Mouse (Mus musculus): ENCODE data around the gene Stra6. TPM values are rescaled to one million over a fixed set of nuclear protein-coding genes. Genes with fewer than 3 reads are reported as not detected.

Stra6 gene
- total RNA-seq, 1 experiment: 4.5 TPM

GRCm38 (mm10) chr9:58055666-58056065 is 7.9 kb upstream of the Stra6 start:
- no peak overlapping the region for H3K4me3 ChIP-seq (ENCODE audit: insufficient read depth in 1 of 2, low read depth in 1 of 2, low read length in 2 of 2, poor library complexity in 1 of 2, severe bottlenecking in 1 of 2)
- no peak for DNase-seq (ENCODE audit: low read depth, low spot score)
- H3K36me3 ChIP-seq (ENCODE audit: control insufficient read depth, insufficient read depth, low read length, poor library complexity, severe bottlenecking): no peaks in the 10 kb centered on the region
- H3K4me1 ChIP-seq (ENCODE audit: control insufficient read depth in 2 of 2, insufficient read depth in 2 of 2, low read length in 2 of 2, poor library complexity in 1 of 2): peaks cover 0 to 14% of the 10 kb centered on the region in 2 experiments; a peak in 3 of 4 replicates
- TF ChIP-seq MAFK (IDR thresholded peaks at IDR 0.05; ENCODE audit: insufficient read depth, low read depth, low read length): no peak
- no peak for TF ChIP-seq ZNF384 (IDR thresholded peaks at IDR 0.05; ENCODE audit: low read depth, low read length)
- no peak for TF ChIP-seq ZC3H11A (IDR thresholded peaks at IDR 0.05; ENCODE audit: borderline replicate concordance, low read depth, low read length)
- no peak for TF ChIP-seq CHD2 (IDR thresholded peaks at IDR 0.05; ENCODE audit: low read depth, low read length)
- in situ Hi-C loops (cut with MboI; ENCODE audit: low sequenced_read_pairs in 2 of 2, unreplicated experiment in 2 of 2): no loop called here
- H3K9ac ChIP-seq (ENCODE audit: insufficient read depth, low read depth, low read length, poor library complexity, severe bottlenecking): no peak overlapping the region
- H3K9me3 ChIP-seq (ENCODE audit: control insufficient read depth, insufficient read depth, low read depth, low read length): no peaks in the 10 kb centered on the region
- no peak overlapping the region for H3K27ac ChIP-seq (ENCODE audit: insufficient read depth, low read depth, low read length, poor library complexity, severe bottlenecking)

DNA sequence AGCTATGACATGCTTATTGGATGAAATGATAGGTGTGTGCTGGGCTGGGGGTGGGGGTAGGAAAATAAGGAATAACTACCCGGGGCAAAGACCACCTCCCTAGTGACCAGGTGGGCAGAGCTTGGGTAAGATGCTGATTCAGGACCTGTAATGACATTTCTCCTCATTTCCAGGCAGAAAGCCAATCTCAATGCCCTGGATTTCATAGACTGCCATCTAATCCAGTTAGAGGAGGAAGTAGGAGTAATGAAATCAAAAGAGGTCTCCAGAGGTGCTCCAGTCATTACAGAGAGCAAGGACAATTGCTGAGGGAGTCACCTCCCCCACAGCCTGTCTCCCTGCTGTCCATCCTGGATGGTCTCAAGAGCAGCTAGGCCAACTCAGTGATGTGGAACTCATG is 3.7 kb upstream of the Stra6 start:
- Histone ChIP-seq H3K4me3 (ENCODE audit: insufficient read depth in 1 of 2, low read depth in 1 of 2, low read length in 2 of 2, poor library complexity in 1 of 2, severe bottlenecking in 1 of 2) (no peak overlapping the region), H3K27ac (ENCODE audit: insufficient read depth, low read depth, low read length, poor library complexity, severe bottlenecking) (no peak overlapping the region), H3K4me1 (ENCODE audit: control insufficient read depth in 2 of 2, insufficient read depth in 2 of 2, low read length in 2 of 2, poor library complexity in 1 of 2) (peaks cover 0 to 5% of the 10 kb centered on the region in 2 experiments; a peak in 1 of 4 replicates), H3K9me3 (ENCODE audit: control insufficient read depth, insufficient read depth, low read depth, low read length) (no peaks in the 10 kb centered on the region), H3K36me3 (ENCODE audit: control insufficient read depth, insufficient read depth, low read length, poor library complexity, severe bottlenecking) (no peaks in the 10 kb centered on the region), H3K9ac (ENCODE audit: insufficient read depth, low read depth, low read length, poor library complexity, severe bottlenecking) (no peak overlapping the region)
- no peak for DNase-seq (ENCODE audit: low read depth, low spot score)
- TF ChIP-seq ZNF384 (IDR thresholded peaks at IDR 0.05; ENCODE audit: low read depth, low read length) (no peak), HCFC1 (IDR thresholded peaks at IDR 0.05; ENCODE audit: borderline replicate concordance, insufficient read depth, low read length) (no peak), CHD2 (IDR thresholded peaks at IDR 0.05; ENCODE audit: low read depth, low read length) (no peak), ZC3H11A (IDR thresholded peaks at IDR 0.05; ENCODE audit: borderline replicate concordance, low read depth, low read length) (no peak), MAFK (IDR thresholded peaks at IDR 0.05; ENCODE audit: insufficient read depth, low read depth, low read length) (no peak)
- in situ Hi-C loops (cut with MboI; ENCODE audit: low sequenced_read_pairs in 2 of 2, unreplicated experiment in 2 of 2): no loop called here

DNA sequence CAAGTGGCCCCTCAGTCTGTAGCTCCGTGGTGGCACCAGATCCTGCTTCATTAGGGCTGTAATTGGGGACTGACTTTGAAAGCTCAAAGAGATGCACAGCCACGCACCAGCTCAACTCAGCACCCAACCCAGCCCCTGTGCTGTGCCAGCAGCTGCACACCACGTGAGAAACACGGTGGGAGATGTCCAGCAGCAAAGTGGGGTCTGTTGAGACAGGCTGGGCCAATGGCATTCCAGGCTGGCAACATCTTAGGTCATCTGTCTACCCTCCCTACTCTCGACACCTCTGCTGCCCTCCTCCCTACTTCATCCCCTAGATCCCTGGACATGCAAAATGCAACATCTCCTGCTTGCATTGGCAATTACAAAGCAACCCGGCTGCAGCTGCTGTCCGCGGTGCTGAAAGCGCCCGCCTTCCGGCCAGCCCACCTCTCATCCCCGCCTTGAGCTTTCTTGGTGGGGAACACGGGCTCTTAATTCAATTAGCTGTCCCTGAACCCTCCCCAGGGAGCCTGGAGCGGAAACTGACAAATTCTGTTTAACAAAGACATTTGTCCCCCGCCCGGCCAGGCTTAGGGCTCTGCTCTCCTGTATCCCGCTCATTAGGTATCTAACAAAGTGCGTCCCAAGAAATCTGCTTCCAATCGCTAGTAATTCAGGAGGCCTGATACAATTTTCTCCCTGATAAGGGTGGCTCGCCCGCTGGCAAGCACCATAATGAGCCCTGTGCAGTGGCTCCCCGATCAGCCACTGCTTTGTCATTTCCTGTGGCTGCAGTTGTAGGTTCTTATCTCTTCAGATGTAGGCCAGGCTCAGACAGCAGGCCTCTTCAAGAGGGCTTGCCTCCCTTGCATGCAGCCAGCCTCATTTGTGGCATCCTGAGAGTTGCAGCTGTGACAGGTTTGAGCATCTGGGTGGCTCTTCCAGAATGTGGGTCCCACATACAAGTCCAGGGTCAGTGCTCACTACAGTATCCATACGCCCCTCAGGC is 2.6 kb upstream of the Stra6 start:
- no peak overlapping the region for H3K9ac ChIP-seq (ENCODE audit: insufficient read depth, low read depth, low read length, poor library complexity, severe bottlenecking)
- H3K9me3 ChIP-seq (ENCODE audit: control insufficient read depth, insufficient read depth, low read depth, low read length): no peaks in the 10 kb centered on the region
- in situ Hi-C loops (cut with MboI; ENCODE audit: low sequenced_read_pairs in 2 of 2, unreplicated experiment in 2 of 2): no loop called here
- H3K4me3 ChIP-seq (ENCODE audit: insufficient read depth in 1 of 2, low read depth in 1 of 2, low read length in 2 of 2, poor library complexity in 1 of 2, severe bottlenecking in 1 of 2): no peak overlapping the region
- DNase-seq (ENCODE audit: low read depth, low spot score): no peak
- no peak overlapping the region for H3K27ac ChIP-seq (ENCODE audit: insufficient read depth, low read depth, low read length, poor library complexity, severe bottlenecking)
- no peak for TF ChIP-seq HCFC1 (IDR thresholded peaks at IDR 0.05; ENCODE audit: borderline replicate concordance, insufficient read depth, low read length)
- TF ChIP-seq CHD2 (IDR thresholded peaks at IDR 0.05; ENCODE audit: low read depth, low read length): no peak
- TF ChIP-seq MAFK (IDR thresholded peaks at IDR 0.05; ENCODE audit: insufficient read depth, low read depth, low read length): no peak
- TF ChIP-seq ZC3H11A (IDR thresholded peaks at IDR 0.05; ENCODE audit: borderline replicate concordance, low read depth, low read length): no peak
- no peak for TF ChIP-seq ZNF384 (IDR thresholded peaks at IDR 0.05; ENCODE audit: low read depth, low read length)
- H3K36me3 ChIP-seq (ENCODE audit: control insufficient read depth, insufficient read depth, low read length, poor library complexity, severe bottlenecking): no peaks in the 10 kb centered on the region
- H3K4me1 ChIP-seq (ENCODE audit: control insufficient read depth in 2 of 2, insufficient read depth in 2 of 2, low read length in 2 of 2, poor library complexity in 1 of 2): peaks cover 0 to 5% of the 10 kb centered on the region in 2 experiments; a peak in 1 of 4 replicates

GRCm38 (mm10) chr9:58065532-58065931 is 1.9 kb downstream of the Stra6 start:
- Histone ChIP-seq H3K4me3 (ENCODE audit: insufficient read depth in 1 of 2, low read depth in 1 of 2, low read length in 2 of 2, poor library complexity in 1 of 2, severe bottlenecking in 1 of 2) (no peak overlapping the region), H3K36me3 (ENCODE audit: control insufficient read depth, insufficient read depth, low read length, poor library complexity, severe bottlenecking) (no peaks in the 10 kb centered on the region), H3K9me3 (ENCODE audit: control insufficient read depth, insufficient read depth, low read depth, low read length) (no peaks in the 10 kb centered on the region), H3K27ac (ENCODE audit: insufficient read depth, low read depth, low read length, poor library complexity, severe bottlenecking) (no peak overlapping the region), H3K9ac (ENCODE audit: insufficient read depth, low read depth, low read length, poor library complexity, severe bottlenecking) (no peak overlapping the region), H3K4me1 (ENCODE audit: control insufficient read depth in 2 of 2, insufficient read depth in 2 of 2, low read length in 2 of 2, poor library complexity in 1 of 2) (peaks cover 0 to 5% of the 10 kb centered on the region in 2 experiments; a peak in 1 of 4 replicates)
- DNase-seq (ENCODE audit: low read depth, low spot score): no peak
- TF ChIP-seq CHD2 (IDR thresholded peaks at IDR 0.05; ENCODE audit: low read depth, low read length) (no peak), MAFK (IDR thresholded peaks at IDR 0.05; ENCODE audit: insufficient read depth, low read depth, low read length) (no peak), ZNF384 (IDR thresholded peaks at IDR 0.05; ENCODE audit: low read depth, low read length) (no peak), ZC3H11A (IDR thresholded peaks at IDR 0.05; ENCODE audit: borderline replicate concordance, low read depth, low read length) (no peak), HCFC1 (IDR thresholded peaks at IDR 0.05; ENCODE audit: borderline replicate concordance, insufficient read depth, low read length) (no peak)
- in situ Hi-C loops (cut with MboI; ENCODE audit: low sequenced_read_pairs in 2 of 2, unreplicated experiment in 2 of 2): no loop called here

All from ES-E14 (cell line).